Mouse (Mus musculus) right cerebral cortex, postnatal 25 days (tissue): ENCODE measurements around the gene Card11.

Source experiments
- DNase-seq: peaks from one replicate; pipeline ENCODE4 v3.0.0; 2022

Card11 gene

GRCm38 (mm10) chr5:140900866-140901265, 99.5 kb downstream of the Card11 start:
- DNase-seq = no peak

DNA sequence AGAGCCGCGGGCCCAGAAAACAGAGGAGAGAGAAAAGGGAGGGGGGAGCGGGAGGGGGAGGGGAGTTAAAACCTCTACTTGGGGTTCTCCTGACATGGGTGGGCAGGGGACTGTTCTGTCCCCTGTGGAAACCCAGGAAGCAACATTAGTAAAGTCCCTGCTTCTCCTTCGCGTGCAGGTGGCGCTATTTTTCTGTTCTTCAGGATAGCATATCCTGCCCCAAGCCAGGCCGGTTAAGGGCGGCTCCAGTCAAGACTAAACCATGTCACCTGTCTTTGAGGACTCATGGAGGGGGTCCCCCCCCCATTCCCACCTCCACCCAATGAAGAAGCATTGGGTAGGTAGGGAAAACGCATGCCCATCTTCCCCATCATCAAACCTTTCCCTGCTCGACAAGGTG, 109.3 kb downstream of the Card11 start:
- DNase-seq = no peak

GRCm38 (mm10) chr5:140890050-140890449, 110.3 kb downstream of the Card11 start:
- no peak for DNase-seq

DNA sequence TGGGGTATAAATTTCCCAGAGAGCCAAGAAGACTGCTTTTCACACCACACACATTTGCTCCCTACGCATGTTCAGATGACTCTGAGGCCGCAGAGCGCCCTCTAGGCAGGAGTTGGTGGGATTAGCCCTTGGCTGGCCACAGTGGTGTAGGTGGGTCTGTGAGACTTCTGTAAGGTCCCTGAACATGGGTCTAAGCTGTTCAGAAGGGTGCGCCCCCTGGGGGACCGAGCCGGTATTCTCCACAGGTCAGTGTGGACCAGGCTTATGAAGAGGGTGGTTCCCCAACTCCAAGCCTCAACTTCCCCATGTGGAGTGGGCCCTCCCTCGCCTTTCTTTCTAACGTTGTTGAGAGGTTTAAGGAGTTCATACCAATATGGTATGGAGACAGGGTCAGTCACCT, 110.8 kb downstream of the Card11 start:
- no peak for DNase-seq

GRCm38 (mm10) chr5:140887871-140888270, 112.5 kb downstream of the Card11 start:
- DNase-seq = no peak

GRCm38 (mm10) chr5:140884966-140885365, 115.4 kb downstream of the Card11 start:
- DNase-seq = peak; percentile 26

- no peak for DNase-seq
These were observed 118.0 kb downstream of the Card11 start for GRCm38 (mm10) chr5:140882391-140882790.

DNA sequence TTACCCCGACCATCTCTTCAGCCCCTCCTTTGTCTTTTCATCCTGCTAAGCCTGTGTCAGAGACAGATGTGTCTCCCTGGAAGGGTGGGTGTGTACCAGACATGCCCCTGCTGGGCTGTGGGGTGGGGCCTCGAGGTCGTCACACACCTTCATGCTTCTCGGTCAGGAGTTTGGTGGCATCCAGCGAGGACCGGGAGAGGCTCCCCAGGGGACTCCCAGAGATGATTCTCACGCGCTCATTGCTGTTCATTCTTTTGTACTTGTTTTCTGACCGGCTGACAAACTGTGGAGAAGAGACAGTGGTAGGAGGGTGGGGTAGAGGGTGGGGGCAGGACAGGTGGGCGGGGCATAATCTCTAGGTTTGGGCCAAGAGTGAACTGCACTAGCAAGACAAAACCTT, 120.2 kb downstream of the Card11 start:
- no peak for DNase-seq

DNA sequence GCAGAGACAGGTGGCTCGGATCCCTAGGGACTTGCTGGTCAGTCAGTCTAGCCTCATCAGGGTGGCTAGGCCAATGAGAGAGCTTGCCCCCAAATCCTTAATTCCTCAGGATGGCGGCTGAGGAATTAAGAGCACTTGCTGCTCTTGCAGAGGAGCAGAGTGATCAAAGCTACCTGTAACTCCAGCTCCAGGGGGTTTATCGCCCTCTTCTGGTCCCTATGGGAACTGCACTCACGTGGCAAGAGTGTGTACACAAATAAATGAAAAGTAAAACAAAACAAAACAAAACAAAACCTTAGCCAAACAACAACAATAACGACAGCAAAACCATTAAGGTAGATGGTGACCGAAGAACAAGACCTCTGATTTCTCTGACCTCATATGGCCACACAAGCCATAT, 121.7 kb downstream of the Card11 start:
- DNase-seq = no peak

- DNase-seq = no peak
These were observed 126.6 kb downstream of the Card11 start for GRCm38 (mm10) chr5:140873736-140874307.

DNA sequence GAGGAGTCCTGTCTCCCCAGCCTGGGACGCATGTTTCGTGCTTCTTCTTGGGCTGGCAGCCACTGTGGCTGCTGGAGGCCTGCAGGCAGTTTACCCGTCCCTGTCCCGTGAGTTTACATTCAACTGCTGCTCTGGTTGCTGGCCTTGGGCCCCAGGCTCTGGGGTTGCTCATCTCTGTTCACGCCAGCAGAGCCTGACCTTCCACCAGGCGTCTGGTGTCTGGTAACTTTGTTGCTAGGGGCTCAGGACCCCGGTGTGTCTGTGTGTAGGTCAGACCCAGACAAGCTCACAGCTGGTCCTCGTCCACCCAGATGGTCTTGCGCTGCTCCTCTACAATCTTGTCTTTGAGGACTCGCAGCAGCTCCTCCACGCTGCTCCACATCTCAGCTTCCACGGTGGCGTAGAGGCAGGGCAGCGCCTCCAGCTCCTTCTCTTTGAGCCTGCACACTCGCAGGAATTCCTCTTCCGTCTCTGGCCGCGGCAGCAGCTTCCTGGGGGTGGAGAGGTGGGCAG, 127.3 kb downstream of the Card11 start:
- peak; percentile 27 for DNase-seq

DNA sequence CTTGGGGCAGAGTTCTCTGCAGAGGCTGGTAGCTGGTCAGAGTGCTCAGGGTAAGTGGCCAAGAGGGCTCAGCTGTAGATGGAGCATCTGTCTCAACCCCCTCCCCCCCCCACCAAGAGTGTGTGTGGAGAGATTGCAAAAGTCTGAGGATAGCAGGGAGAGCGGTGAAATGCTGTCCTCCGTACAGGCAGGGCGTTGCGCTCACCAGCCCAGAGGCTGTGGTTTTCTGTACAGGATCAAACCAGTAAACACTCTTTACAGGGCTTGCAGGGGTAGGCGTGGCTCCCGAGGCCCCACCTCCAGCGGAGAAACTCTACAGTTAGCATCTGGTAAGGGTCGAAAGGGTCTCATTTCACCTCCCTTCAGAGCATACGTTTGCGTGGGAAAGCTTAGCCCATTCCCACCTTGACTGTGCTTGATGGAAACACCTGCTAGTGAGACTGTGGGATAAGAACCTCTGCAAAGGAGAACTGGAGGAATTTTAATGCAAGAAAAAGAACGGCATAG, 127.8 kb downstream of the Card11 start:
- DNase-seq = no peak

DNA sequence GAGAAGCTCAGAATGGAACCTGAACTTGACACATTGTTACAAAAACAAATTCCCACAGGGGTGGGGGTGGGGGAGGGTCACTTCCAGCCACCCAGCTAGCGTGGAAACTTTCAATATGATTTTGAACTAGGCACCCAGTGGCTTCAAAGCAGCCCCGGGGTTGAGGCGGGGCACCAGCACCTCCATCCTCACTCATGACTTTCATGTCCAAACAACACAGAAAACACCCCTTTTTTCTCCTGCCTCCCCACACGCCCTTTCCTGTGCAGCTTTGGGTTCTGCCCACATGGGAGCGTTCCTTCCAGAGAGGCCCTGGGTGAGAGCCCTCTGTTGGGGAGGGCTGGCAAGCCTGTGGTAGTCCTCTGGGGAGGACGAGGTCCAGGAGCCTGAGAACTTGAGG, 129.1 kb downstream of the Card11 start:
- DNase-seq = no peak

GRCm38 (mm10) chr5:140869034-140869433, 131.3 kb downstream of the Card11 start:
- DNase-seq = no peak

DNA sequence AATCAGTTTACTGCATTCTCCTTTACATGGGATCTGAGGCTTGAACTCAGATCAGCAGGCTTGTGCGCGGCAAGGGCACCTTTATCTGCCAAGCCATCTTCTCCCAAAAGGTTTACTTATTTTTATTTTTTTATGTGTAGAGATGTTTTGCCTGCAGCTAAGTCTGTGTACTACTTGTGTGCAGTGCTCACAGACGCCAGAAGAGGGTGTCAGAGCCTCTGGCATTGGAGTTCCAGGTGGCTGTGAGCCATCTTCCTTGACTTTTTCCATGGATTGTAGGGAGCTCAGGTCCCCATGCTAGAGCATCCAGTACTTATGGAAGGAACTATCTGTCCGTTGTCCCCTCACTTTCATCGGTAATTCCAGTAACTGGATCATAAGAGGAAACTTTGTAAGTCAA, 140.7 kb downstream of the Card11 start:
- DNase-seq = no peak

GRCm38 (mm10) chr5:140858335-140858734, 142.0 kb downstream of the Card11 start:
- DNase-seq = no peak

GRCm38 (mm10) chr5:140857432-140858154, 142.8 kb downstream of the Card11 start:
- no peak for DNase-seq

GRCm38 (mm10) chr5:140855909-140856530, 144.4 kb downstream of the Card11 start:
- DNase-seq = no peak

- no peak for DNase-seq
These were observed 145.7 kb downstream of the Card11 start for GRCm38 (mm10) chr5:140854700-140855099.

DNA sequence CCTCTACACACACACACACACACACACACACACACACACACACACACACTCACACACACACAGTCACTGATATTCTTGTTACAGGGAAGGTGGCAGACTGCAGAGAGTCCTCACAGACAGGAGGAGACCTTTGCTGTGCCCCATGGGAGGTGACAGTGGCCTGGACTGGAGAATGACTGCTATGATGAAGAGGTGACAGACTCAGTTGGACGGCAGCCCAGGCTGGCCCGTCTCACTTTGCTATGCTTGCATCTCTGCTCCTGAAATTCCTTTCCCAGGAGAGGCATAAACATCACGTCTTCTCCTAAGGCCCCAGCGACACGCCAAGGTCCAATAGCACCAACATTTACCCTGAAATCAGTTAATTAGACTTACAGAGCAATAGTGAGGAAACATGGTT, 146.7 kb downstream of the Card11 start:
- DNase-seq = no peak

- no peak for DNase-seq
These were observed 147.9 kb downstream of the Card11 start for GRCm38 (mm10) chr5:140852435-140852996.

DNA sequence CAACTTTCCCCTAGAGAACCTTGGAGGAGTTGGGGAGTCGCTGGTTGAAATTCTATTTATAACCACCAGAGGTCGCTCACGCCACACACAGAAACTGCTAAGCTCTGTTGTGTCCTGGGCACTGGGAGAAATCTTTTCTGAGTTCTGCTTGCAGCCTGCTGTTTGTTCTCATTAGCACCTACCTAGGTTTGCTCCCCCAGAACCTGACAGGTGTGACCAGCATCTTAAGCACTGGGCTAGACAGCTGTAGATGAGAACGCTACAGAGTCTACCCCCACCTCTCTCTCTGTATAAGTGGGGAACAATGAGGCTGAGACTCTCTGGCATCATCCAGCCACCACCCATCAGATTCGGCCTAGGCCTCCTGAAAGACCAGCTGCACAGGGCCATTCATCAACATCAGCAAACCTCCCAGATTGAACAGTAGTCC, 153.1 kb downstream of the Card11 start:
- peak; percentile 42 for DNase-seq

- DNase-seq = no peak
These were observed 158.4 kb downstream of the Card11 start for GRCm38 (mm10) chr5:140841942-140842341.

GRCm38 (mm10) chr5:140831064-140831431, 169.3 kb downstream of the Card11 start:
- DNase-seq = no peak
